Mouse (Mus musculus) adrenal gland, postnatal 10 days (tissue): Measurements from ENCODE around the gene Dtx3l. TPM values are rescaled to one million over a fixed set of nuclear protein-coding genes. Genes with fewer than 3 reads are reported as not detected.
"Not testable (repeated sequence)": the region's sequence is repeated elsewhere in the genome, so short reads cannot be mapped to it uniquely, and the experiment has no call there.

ENCODE experiments used
- DNase-seq: peaks from one replicate; pipeline ENCODE4 v3.0.0; 2021; ENCODE audit warnings: mixed read lengths
- total RNA-seq, 2 experiments: library from RNA; stranded (reverse); gene quantifications; 2 replicates each; pipeline ENCODE4 v1.2.3; 2021

The Dtx3l gene
- total RNA-seq, 2 experiments from 2014 or later = 8.7 to 10.1 TPM

GRCm38 (mm10) chr16:35932179-35933055 lies 6.5 kb downstream of the Dtx3l start:
- peak; percentile 37 for DNase-seq

GRCm38 (mm10) chr16:35924341-35924740 lies 14.6 kb downstream of the Dtx3l start:
- no peak for DNase-seq

GRCm38 (mm10) chr16:35923546-35924198 lies 15.3 kb downstream of the Dtx3l start:
- DNase-seq = no peak

GRCm38 (mm10) chr16:35922301-35922895 lies 16.6 kb downstream of the Dtx3l start:
- DNase-seq = no peak

DNA sequence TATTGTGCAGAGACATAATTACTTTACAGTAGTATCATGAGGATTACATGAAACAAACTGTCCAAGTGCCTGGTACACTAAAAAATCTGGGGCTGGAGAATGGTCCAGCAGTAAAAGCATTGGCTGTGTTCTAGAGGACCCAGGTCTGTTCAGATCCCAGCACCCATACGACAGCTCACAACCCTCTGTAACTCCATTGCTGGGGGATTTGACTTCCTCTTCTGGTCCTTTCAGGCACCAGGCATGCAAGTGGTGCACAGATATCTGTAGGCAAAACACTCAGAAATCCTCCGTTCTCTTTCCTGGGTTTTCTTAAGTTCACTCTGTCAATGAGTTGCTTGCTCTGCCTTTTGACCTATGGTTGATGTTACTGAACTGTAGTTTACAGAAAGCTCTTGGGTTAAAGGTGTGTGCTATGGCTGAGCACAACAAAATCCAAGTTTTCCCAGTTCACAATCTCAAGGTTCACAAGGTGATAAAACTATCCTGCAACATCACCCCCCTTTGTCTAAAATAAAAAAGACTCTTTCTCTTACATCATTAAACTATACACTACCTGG lies 17.2 kb downstream of the Dtx3l start:
- DNase-seq = no peak

DNA sequence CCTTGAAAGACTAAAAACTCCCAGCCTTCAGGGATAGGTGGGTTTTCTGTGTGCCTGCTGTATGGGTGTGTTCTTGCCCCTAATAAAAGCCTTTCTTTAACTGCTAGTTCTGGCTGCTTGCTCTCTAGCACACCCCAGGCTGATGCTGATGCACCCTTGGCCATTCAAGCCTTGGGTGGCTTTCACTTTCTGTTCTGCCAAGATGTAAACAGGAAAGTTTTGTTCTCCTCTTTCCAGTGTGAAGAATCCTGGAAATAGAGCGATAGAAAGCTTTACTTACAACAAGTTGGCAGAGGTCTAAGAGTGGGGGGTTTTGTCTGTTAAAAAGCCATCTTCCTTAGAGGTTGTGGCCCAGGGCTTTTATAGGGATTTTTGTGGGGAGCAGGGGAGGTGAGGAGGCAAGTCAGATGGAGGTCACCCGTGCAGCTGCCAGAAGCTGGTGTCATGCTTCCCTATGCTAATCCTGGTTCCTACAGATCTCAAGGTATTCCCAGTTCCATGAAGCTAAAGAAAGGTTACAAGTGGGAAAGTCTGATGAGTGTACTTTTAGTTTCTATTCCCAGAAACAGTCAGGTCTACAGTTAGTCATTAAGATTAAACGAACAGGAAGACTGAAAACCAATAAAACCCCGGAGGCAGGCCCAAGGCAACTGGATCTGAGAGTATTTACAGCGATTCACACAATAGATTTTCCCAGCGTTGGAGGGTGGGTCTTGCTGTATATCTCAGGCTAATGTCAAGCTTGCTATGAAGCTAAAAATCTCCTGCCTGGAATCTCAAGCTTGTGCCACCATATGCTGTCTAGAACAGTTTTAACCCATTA lies 20.0 kb downstream of the Dtx3l start:
- DNase-seq = no peak

- DNase-seq = no peak
Measured at GRCm38 (mm10) chr16:35914301-35914700, 24.6 kb downstream of the Dtx3l start.

DNA sequence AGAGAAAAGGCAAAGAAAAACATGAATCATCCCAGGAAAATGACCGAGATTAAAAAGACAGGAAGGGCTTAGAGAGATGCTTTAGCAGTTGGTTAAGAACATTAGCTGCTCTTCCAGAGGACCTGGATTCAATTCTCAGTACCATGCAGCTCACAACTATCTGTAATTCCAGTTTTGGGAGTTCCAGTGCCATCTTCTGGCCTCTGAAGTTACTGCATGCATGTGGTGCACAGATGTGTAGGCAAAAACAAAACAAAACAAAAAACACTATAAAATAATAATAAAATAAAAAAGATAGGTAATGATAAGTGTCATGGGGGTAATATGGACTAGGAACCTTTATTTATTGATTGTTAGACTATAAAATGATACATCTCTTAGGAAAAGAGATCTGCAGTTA lies 25.4 kb downstream of the Dtx3l start:
- DNase-seq = peak; percentile 30

GRCm38 (mm10) chr16:35911449-35911848 lies 27.5 kb downstream of the Dtx3l start:
- DNase-seq = no peak

GRCm38 (mm10) chr16:35907432-35908201 lies 31.3 kb downstream of the Dtx3l start:
- peak; percentile 40 for DNase-seq

GRCm38 (mm10) chr16:35906887-35907286 lies 32.1 kb downstream of the Dtx3l start:
- DNase-seq = peak; percentile 32

DNA sequence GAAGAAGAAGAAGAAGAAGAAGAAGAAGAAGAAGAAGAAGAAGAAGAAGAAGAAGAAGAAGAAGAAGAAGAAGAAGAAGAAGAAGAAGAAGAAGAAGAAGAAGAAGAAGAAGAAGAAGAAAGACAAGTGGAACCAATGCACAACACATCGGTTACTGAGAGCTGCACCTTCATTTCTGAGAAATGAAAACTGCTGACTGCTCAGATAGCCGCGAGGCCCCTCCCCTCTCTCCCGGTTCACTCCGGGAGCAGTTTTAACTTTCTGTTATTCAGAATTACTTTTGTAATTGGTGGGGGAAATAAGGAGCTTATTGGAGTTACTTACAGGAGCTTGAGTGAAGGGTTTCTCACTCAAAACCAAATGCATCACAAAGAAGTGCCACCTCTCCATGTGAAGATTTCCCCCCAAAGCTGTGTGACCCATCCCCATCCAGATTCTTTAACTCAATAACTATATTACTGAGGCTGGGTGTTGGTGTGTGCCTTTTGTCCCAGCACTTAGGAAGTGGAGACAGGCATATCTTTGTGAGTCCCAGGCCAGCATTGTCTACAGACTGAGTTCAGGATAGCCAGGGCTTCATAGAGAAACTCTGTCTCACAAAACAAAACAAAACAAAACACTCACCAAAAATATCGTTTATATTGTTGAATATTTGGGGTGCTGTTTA lies 33.0 kb downstream of the Dtx3l start:
- DNase-seq = no peak

DNA sequence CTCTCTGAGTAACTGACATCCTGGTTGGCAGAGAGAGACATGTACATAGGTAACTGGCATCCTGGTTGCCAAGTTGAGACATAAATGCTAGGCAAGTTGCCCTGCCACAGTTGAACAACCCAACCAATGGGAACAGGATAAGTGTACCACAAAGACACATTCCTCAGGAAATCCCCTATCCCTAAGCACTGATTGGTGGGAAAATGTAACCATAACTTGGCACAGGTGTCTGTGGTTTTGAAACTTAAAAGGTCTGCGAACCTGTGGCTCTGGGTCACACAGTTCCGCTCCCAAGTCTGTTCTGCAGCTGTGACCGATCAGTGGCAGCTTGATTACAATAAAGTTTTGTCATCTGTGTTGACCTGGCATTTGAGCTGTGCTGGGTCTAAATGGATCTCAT lies 33.6 kb downstream of the Dtx3l start:
- DNase-seq = no peak

- no peak for DNase-seq
Measured at GRCm38 (mm10) chr16:35904121-35904736, 34.7 kb downstream of the Dtx3l start.

DNA sequence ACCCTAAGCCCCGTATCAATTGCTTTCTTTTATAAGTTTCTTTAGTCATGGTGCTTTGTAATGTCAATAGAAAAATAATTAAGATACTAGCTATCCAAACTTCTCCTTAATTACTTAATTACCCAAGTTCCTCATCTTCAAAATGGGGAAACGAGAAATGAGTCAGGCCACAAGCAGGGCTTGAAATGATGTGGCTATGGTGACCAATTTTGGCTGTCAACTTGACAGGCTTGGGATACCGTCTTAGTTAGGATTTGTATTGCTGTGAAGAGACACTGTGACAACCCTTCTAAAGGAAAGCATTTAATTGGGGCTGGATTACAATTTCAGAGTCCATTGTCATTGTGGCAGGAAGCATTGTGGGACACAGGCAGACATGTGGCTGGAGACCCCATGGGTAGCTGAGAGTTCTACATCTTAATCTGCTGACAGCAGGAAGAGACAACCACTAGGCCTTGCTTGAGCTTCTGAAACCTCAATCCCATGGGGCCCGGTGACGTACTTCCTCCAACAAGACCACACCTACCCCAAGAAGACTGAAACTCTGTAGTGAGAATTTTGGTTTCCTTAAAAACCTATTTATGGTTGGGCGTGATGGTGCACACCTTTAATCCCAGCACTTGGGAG lies 35.8 kb downstream of the Dtx3l start:
- no peak for DNase-seq

DNA sequence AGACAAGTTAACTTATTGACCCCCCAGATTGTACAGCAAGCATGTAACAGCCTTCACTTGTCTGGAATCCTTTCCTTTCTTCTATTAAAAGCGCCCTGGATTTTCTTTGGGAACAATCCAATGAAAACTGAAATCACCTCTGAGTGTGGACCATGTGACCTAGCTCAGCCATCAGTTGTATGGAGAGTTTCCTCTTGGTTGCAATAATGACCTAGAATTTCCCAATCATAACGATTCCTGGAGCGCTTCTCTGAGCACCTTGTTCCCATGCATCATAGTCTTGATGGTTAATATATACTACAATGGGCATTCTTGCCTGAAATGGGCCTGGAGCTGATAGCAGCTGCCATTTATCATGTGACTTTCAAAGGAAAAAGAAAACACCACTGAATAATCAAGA lies 38.4 kb downstream of the Dtx3l start:
- DNase-seq = no peak

GRCm38 (mm10) chr16:35894997-35895396 lies 44.0 kb downstream of the Dtx3l start:
- DNase-seq = no peak

- not testable (repeated sequence) for DNase-seq
Measured at GRCm38 (mm10) chr16:35891603-35892002, 47.3 kb downstream of the Dtx3l start.

- no peak for DNase-seq
Measured at GRCm38 (mm10) chr16:35890645-35891044, 48.3 kb downstream of the Dtx3l start.

- DNase-seq = no peak
Measured at GRCm38 (mm10) chr16:35888910-35889309, 50.0 kb downstream of the Dtx3l start.
